ENCODE assay signal across 8 mouse cellular contexts in the genomic region with DNA sequence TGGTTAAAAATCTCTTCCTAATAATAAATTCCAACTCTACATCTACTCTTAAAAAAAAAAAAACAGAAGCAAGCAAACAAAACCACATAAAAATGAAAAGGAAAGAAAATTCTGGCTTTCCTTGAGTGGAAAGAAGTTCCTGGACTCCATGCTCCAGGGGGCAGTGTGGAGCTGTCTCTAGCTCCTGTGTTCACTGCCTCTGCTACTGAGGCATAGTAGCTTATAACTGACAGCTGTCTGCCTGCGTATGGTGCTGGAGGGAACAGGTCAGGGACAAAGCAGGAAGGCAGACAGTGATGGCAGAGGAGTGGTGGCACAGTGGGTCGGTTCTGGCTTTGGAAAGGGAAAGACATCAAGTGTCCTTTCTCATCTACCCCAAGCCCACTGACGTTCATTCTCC. TPM values are rescaled to one million over a fixed set of nuclear protein-coding genes. Genes with fewer than 3 reads are reported as not detected.
DNase-seq lines count a peak whose midpoint lies in the region; ATAC-seq lines count a peak whose summit lies in the region.

No protein-coding gene starts in this region.

- WGBS in midbrain, embryonic 16.5 days, result 32% methylated on average over 3 of the region's 3 CpGs

- ATAC-seq in midbrain, embryonic 16.5 days, result 0 out of 2 replicates have a peak, but pooled peaks have one; percentile 47

- no peak overlapping the region for H3K4me3 ChIP-seq in midbrain, embryonic 16.5 days (ENCODE audit: low read depth, low read length)

- 0 out of 2 replicates have a peak, but pooled peaks cover 3% of the 10 kb centered on the region for H3K36me3 ChIP-seq in midbrain, embryonic 16.5 days (ENCODE audit: control insufficient read depth, insufficient read depth, low read length)

- no peaks in the 10 kb centered on the region for H3K9me3 ChIP-seq in midbrain, embryonic 16.5 days (replicated peaks; ENCODE audit: control insufficient read depth, low read length, poor library complexity, severe bottlenecking)

- 0 out of 2 replicates have a peak overlapping the region, but pooled peaks have one; percentile 4 for H3K27ac ChIP-seq in midbrain, embryonic 16.5 days (ENCODE audit: low read length)

- H3K27me3 ChIP-seq in midbrain, embryonic 16.5 days (ENCODE audit: control insufficient read depth, insufficient read depth, low read depth, low read length), result no peaks in the 10 kb centered on the region

- no peak overlapping the region for H3K9ac ChIP-seq in midbrain, embryonic 16.5 days (ENCODE audit: low read depth, low read length)

- peak; percentile 70 to 87 for DNase-seq in cerebellum, postnatal 14 days
- DNase-seq in cerebellum, adult 11 months, result no peak
- DNase-seq in urinary bladder, postnatal 25 days (ENCODE audit: low spot score), result peak; percentile 40
- DNase-seq in urinary bladder, postnatal 10 days (ENCODE audit: low spot score), result no peak
- DNase-seq in frontal cortex, postnatal 36 days (ENCODE audit: low spot score in 2 of 2), result peak; percentile 41 to 65
- DNase-seq in layer of hippocampus, postnatal 25 days (ENCODE audit: extremely low spot score in 1 of 2, low spot score in 1 of 2), result peak; percentile 52 to 89
- DNase-seq in thymus, adult 18-20 months, result no peak

- no peaks in the 10 kb centered on the region for H3K4me1 ChIP-seq in midbrain, embryonic 16.5 days (ENCODE audit: control insufficient read depth, insufficient read depth, low read length)

- no peak overlapping the region for H3K4me2 ChIP-seq in midbrain, embryonic 16.5 days (ENCODE audit: low read length)

RNA-seq across cellular contexts. Expression of a gene that starts 10.5 kb away (rescaled TPM):
- total RNA-seq in layer of hippocampus, postnatal 25 days (2021), result 10 to 100 TPM; 61.1 to 68.1 TPM
- polyA plus RNA-seq in midbrain, embryonic 16.5 days (2015; fragmentation: Nextera tagmentation; extraction: Ambion mirVana), result 52.0 and 53.3 TPM in 2 replicates

Comparison
In these comparisons a context has a peak if more than half of its experiments do, and no peak if none do; other contexts are left out.
1. DNase-seq: peak in cerebellum, postnatal 14 days (2 of 2), urinary bladder, postnatal 25 days (single experiment), frontal cortex, postnatal 36 days (2 of 2) and layer of hippocampus, postnatal 25 days (2 of 2); none in cerebellum, adult 11 months (single experiment), urinary bladder, postnatal 10 days (single experiment) and thymus, adult 18-20 months (0 of 2).